Mouse (Mus musculus) CD4-positive naive resting alpha-beta T cell, adult 76 days (primary cell): ENCODE measurements around the gene Klk4. TPM values are rescaled to one million over a fixed set of nuclear protein-coding genes. Genes with fewer than 3 reads are reported as not detected.

Experiments used
- total RNA-seq: library from RNA; stranded (reverse); gene quantifications from one replicate; pipeline ENCODE4 v1.2.4, GENCODE M21; 2023

The Klk4 gene
- total RNA-seq: not detected

DNA sequence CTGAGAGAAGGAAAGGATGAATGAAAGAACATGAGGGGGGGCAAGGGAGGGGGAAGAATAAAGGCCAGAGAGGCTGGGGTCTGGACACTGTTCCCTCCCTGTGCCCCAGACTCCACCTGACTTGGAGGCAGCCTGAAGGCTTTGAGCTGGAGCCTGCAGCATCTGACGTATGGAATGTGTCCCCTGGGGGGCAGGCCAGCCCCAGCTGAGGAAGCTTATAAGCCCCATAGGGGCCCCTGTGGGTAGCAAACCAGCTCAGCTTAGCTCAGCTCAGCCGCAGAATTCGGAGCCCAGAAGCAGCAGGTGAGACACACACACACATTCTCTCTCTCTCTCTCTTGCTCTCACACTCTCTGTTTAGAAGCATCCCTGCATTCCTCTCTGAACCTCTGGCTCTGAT is at the start of gene Klk4:
Klk4 (plus strand) TSS at position 249 of the 400 bp plus-strand sequence.

DNA sequence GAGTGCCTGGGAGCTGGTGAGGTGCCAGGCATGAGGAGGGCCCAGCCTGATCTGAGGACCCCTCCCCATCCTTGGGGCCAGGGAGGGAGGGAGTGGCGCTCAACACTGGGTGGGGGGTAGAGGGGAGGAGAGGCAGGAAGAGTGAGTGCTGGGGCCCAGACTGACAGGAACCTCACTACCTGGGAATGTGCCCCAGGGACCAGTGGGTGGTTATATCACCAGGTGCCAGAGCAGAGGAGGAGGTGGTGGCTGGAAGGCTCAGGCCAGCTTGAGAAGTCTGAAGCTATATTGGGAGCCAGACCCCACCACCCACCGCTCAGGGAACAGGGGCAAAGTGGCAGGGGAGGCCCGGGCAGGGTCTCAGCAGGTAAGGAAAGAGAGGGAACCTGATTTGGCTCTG is 39.3 kb upstream of the Klk4 start, which contains the start of gene Klk5:
Klk5 (plus strand) TSS at position 271 of the 400 bp plus-strand sequence.

DNA sequence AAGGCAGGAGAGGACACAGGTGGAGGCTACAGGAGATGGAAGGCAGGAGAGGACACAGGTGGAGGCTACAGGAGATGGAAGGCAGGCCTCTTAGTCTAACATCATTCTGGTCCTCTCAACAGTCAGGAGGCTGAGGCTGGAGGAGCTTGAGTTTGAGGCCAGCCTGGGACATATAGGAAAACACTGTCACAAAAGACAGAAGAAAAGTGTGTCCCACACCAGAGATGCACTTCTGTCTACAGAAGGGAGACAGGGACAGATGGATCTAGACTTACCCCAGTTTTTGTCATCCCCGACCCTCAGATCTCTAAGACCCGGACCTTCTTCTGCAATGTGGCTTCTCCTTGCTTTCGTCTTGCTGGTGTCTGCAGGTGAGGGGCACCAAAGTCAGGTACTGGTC is 52.5 kb downstream of the Klk4 start, which contains the start of gene Klk15:
Klk15 (plus strand) TSS at position 301 of the 400 bp plus-strand sequence.

Other genes with a start within 250 kb of the Klk4 start
- not detected for gene Ceacam18, start 246.5 kb upstream of the Klk4 start, total RNA-seq
- 4.0 TPM for gene Siglece, start 221.0 kb upstream of the Klk4 start, total RNA-seq
- 6.6 TPM for gene Ctu1, start 209.1 kb upstream of the Klk4 start, total RNA-seq
- not detected for gene Klk14, start 190.7 kb upstream of the Klk4 start, total RNA-seq
- not detected for gene Klk13, start 168.6 kb upstream of the Klk4 start, total RNA-seq
- not detected for gene Klk12, start 112.3 kb upstream of the Klk4 start, total RNA-seq
- gene Klk11, start 106.6 kb upstream of the Klk4 start, total RNA-seq: not detected
- gene Klk10, start 100.1 kb upstream of the Klk4 start, total RNA-seq: not detected
- not detected for gene Klk9, start 89.3 kb upstream of the Klk4 start, total RNA-seq
- 92.4 TPM for gene Klk8, start 83.6 kb upstream of the Klk4 start, total RNA-seq
- gene Klk7, start 69.9 kb upstream of the Klk4 start, total RNA-seq: not detected
- not detected for gene Klk6, start 56.7 kb upstream of the Klk4 start, total RNA-seq
- gene Klk5, start 39.2 kb upstream of the Klk4 start, total RNA-seq: not detected
- not detected for gene Klk15, start 52.6 kb downstream of the Klk4 start, total RNA-seq
- not detected for gene Klk1b8, start 69.5 kb downstream of the Klk4 start, total RNA-seq
- not detected for gene Klk1b1, start 85.6 kb downstream of the Klk4 start, total RNA-seq
- not detected for gene Klk1b9, start 94.9 kb downstream of the Klk4 start, total RNA-seq
- gene Klk1b11, start 114.7 kb downstream of the Klk4 start, total RNA-seq: not detected
- gene Klk1b26, start 131.0 kb downstream of the Klk4 start, total RNA-seq: not detected
- gene Klk1b27, start 171.1 kb downstream of the Klk4 start, total RNA-seq: not detected
- not detected for gene Klk1b21, start 221.2 kb downstream of the Klk4 start, total RNA-seq
- not detected for gene Klk1b22, start 231.5 kb downstream of the Klk4 start, total RNA-seq